Mouse (Mus musculus) heart, embryonic 13.5 days (tissue): Measurements from ENCODE around the gene Cnn3. TPM values are rescaled to one million over a fixed set of nuclear protein-coding genes. Genes with fewer than 3 reads are reported as not detected.

Experiments used
- ATAC-seq: fragments of 200-750 bp; cut with Nextera tagmentation; 2 replicates; pipeline ENCODE4 v1.8.0; 2017; ENCODE audit warnings: moderate TSS enrichment; ENCODE audit not compliant: insufficient number of reproducible peaks, low FRiP score, low TSS enrichment; ENCODE audit errors: extremely low read depth
- H3K27ac ChIP-seq: fragments of 300-500 bp; sonication (generic); replicated peaks from 2 replicates; pipeline ENCODE4 v1.5.1; 2015; ENCODE audit warnings: moderate library complexity, mild to moderate bottlenecking, inconsistent platforms
- H3K27me3 ChIP-seq: fragments of 300-500 bp; sonication (generic); replicated peaks from 2 replicates; pipeline ENCODE4 v1.6.1; 2015; ENCODE audit warnings: mild to moderate bottlenecking, inconsistent platforms
- H3K36me3 ChIP-seq: fragments of 300-500 bp; sonication (generic); 2 replicates; pipeline ENCODE4 v1.6.1; 2015; ENCODE audit warnings: mild to moderate bottlenecking, inconsistent platforms
- H3K4me1 ChIP-seq: fragments of 300-500 bp; sonication (generic); 2 replicates; pipeline ENCODE4 v1.6.1; 2015; ENCODE audit warnings: inconsistent platforms
- H3K4me2 ChIP-seq: fragments of 300-500 bp; sonication (generic); 2 replicates; pipeline ENCODE4 v1.6.1; 2015; ENCODE audit warnings: inconsistent platforms, mild to moderate bottlenecking, moderate library complexity
- H3K4me3 ChIP-seq: fragments of 300-500 bp; sonication (generic); 2 replicates; pipeline ENCODE4 v1.5.1; 2015; ENCODE audit warnings: moderate library complexity, mild to moderate bottlenecking, inconsistent platforms
- H3K9ac ChIP-seq: fragments of 300-500 bp; sonication (generic); 2 replicates; pipeline ENCODE4 v1.6.1; 2015; ENCODE audit warnings: inconsistent platforms, mild to moderate bottlenecking, moderate library complexity
- H3K9me3 ChIP-seq: fragments of 300-500 bp; sonication (generic); 2 replicates; pipeline ENCODE4 v1.6.1; 2016; ENCODE audit warnings: inconsistent platforms
- WGBS: fragments of 180-500 bp; shearing (Covaris S2); methylation state at CpG from one replicate; pipeline ENCODE4 v1.1.7; 2015; ENCODE audit warnings: mixed read lengths; 5-methylcytosine and 5-hydroxymethylcytosine counted together
- polyA plus RNA-seq: library from polyadenylated mRNA; unstranded; fragments of >200 nt; fragmentation: Nextera tagmentation; extraction: Ambion mirVana; gene quantifications from 2 replicates; pipeline ENCODE4 v1.2.1, GENCODE M21; 2015

Cnn3 gene
- polyA plus RNA-seq, 1 experiment from 2014 or later: 400 TPM

DNA sequence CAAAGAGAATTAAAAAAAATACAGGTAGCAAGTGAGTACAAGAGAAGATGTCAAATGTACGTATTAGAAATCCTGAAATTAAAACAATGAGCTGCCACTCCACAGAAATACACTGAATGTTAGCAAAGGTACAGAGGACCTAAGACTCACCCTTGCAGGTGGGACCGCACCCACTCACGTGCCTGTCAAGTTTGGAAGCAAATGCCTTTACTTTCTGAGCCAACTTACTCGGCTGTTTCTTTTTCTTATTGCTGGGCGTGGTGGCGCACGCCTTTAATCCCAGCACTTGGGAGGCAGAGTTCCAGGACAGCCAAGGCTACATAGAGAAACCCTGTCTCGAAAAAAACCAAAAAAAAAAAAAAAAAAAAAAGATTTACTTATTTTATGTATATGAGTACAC, 3.9 kb upstream of the Cnn3 start:
- Histone ChIP-seq H3K4me2 (no peak overlapping the region), H3K4me3 (no peak overlapping the region), H3K36me3 (no peaks in the 10 kb centered on the region), H3K9me3 (no peaks in the 10 kb centered on the region), H3K9ac (no peak overlapping the region), H3K27me3 (no peaks in the 10 kb centered on the region), H3K27ac (no peak overlapping the region), H3K4me1 (peaks cover 32% of the 10 kb centered on the region)
- no peak for ATAC-seq
- 80% methylated on average over 8 of the region's 8 CpGs for WGBS

- Histone ChIP-seq H3K9me3 (no peaks in the 10 kb centered on the region), H3K4me1 (peaks cover 47% of the 10 kb centered on the region), H3K9ac (peak overlapping the region; percentile 98), H3K4me3 (peak overlapping the region; percentile 85), H3K27ac (peak overlapping the region; percentile 99), H3K36me3 (0 out of 2 replicates have a peak, but pooled peaks cover 2% of the 10 kb centered on the region), H3K4me2 (peak overlapping the region; percentile 90), H3K27me3 (no peaks in the 10 kb centered on the region)
- peak; percentile 70 for ATAC-seq
- under 1% methylated on average over 77 of the region's 93 CpGs for WGBS
Measured at GRCm38 (mm10) chr3:121426621-121427519, 573 bp downstream of the Cnn3 start.

GRCm38 (mm10) chr3:121427520-121427908, 1.2 kb downstream of the Cnn3 start:
- 0 out of 2 replicates have a peak, but pooled peaks have one; percentile 25 for ATAC-seq
- peak overlapping the region; percentile 98 for H3K9ac ChIP-seq
- peak overlapping the region; percentile 85 for H3K4me3 ChIP-seq
- no peaks in the 10 kb centered on the region for H3K27me3 ChIP-seq
- peaks cover 54% of the 10 kb centered on the region for H3K4me1 ChIP-seq
- H3K36me3 ChIP-seq: peaks cover 6% of the 10 kb centered on the region; the same call in 1 of the 2 replicates
- under 1% methylated on average over 13 of the region's 13 CpGs for WGBS
- H3K27ac ChIP-seq: peak overlapping the region; percentile 99
- no peaks in the 10 kb centered on the region for H3K9me3 ChIP-seq
- peak overlapping the region; percentile 90 for H3K4me2 ChIP-seq

GRCm38 (mm10) chr3:121428230-121428629, 1.9 kb downstream of the Cnn3 start:
- peak overlapping the region; percentile 98 for H3K9ac ChIP-seq
- no peaks in the 10 kb centered on the region for H3K27me3 ChIP-seq
- WGBS: 5% methylated on average over 8 of the region's 8 CpGs
- H3K9me3 ChIP-seq: no peaks in the 10 kb centered on the region
- peak overlapping the region; percentile 85 for H3K4me3 ChIP-seq
- peak overlapping the region; percentile 90 for H3K4me2 ChIP-seq
- H3K27ac ChIP-seq: peak overlapping the region; percentile 99
- peaks cover 7% of the 10 kb centered on the region; the same call in 1 of the 2 replicates for H3K36me3 ChIP-seq
- ATAC-seq: no peak
- peaks cover 61% of the 10 kb centered on the region for H3K4me1 ChIP-seq

DNA sequence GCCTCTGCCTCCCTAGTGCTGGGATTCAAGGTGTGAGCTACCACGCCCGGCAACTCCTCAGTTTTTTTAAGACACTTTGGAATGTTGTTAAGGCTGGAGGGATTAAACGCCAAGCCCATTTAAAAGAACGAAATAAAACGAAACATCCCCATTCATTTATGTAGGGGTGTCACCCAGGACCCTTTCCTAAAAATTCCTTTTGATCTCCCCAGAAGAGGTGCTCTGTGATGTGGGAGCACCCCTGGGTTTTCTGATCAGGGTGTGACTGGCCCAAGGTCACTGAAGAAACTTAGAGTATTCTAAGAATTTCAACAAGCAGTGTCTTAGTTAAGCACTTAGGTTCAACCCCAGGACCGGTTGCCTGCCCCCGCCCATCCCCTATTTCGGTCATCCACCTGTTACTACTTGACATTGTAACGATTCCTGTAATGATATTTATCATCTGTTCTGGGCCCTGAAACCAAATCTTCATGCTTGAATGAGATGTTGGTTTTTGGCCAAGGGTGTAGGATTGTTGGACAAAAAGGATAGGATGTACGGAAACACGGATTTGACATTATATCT, 2.5 kb downstream of the Cnn3 start:
- no peak for ATAC-seq
- 48% methylated on average over 11 of the region's 11 CpGs for whole genome bisulfite sequencing
- Histone ChIP-seq H3K9me3 (no peaks in the 10 kb centered on the region), H3K36me3 (peaks cover 7% of the 10 kb centered on the region; the same call in 1 of the 2 replicates), H3K4me2 (peak overlapping the region; percentile 90), H3K4me3 (peak overlapping the region; percentile 85), H3K9ac (peak overlapping the region; percentile 98), H3K4me1 (peaks cover 66% of the 10 kb centered on the region), H3K27ac (peak overlapping the region; percentile 99), H3K27me3 (no peaks in the 10 kb centered on the region)

DNA sequence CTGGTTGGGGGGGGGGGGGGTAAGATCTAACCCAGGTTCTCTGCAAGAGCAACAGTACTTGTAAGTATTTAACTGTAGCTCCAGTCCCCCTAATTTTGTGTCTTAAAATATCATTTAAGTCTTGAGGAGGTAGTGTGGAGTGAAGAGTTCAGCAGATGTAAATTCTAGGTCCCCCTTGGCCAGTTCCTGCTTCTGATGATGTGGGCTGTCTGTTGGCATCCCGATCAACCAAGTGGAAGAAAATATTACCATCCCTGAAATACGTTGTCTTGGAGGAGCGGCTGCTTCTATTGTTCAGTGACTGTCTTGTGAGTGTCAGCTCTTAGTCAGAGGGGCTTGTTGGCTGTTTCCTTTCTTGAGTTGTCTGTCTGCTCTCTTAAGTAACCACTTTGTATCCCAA, 3.2 kb downstream of the Cnn3 start:
- peaks cover 7% of the 10 kb centered on the region; the same call in 1 of the 2 replicates for H3K36me3 ChIP-seq
- no peak for ATAC-seq
- WGBS: 40% methylated on average over 3 of the region's 3 CpGs
- peak overlapping the region; percentile 48; the same call in 1 of the 2 replicates for H3K27ac ChIP-seq
- H3K9me3 ChIP-seq: no peaks in the 10 kb centered on the region
- H3K27me3 ChIP-seq: no peaks in the 10 kb centered on the region
- peak overlapping the region; percentile 85 for H3K4me3 ChIP-seq
- H3K4me1 ChIP-seq: peaks cover 73% of the 10 kb centered on the region
- H3K4me2 ChIP-seq: peak overlapping the region; percentile 90
- peak overlapping the region; percentile 98 for H3K9ac ChIP-seq

GRCm38 (mm10) chr3:121430289-121430936, 4.1 kb downstream of the Cnn3 start:
- H3K9me3 ChIP-seq: no peaks in the 10 kb centered on the region
- 40% methylated on average over 7 of the region's 7 CpGs for WGBS
- H3K4me3 ChIP-seq: peak overlapping the region; percentile 85
- H3K36me3 ChIP-seq: peaks cover 7% of the 10 kb centered on the region; the same call in 1 of the 2 replicates
- peak overlapping the region; percentile 98 for H3K9ac ChIP-seq
- peak overlapping the region; percentile 90 for H3K4me2 ChIP-seq
- no peaks in the 10 kb centered on the region for H3K27me3 ChIP-seq
- no peak for ATAC-seq
- H3K27ac ChIP-seq: peak overlapping the region; percentile 48
- H3K4me1 ChIP-seq: peaks cover 77% of the 10 kb centered on the region

DNA sequence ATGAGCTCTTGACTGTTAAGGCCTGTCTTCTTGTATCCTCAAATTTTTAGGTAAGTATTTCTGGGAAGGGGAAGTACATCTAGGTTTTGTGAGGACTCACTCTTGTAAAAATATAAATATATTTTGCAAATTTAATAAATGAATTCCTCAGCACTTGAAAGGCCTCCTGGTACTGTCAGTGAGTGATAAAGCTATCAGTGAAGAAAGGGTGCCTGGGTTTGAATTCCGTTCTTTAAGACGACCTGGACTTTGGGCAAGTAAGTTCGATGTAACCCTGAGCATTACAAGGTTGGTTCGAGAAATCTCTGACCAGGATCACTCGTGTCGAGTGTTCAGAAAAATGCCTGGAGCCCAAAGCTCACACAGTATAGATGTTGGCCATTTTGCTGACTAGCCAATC, 7.1 kb downstream of the Cnn3 start:
- WGBS: 58% methylated on average over 6 of the region's 6 CpGs
- Histone ChIP-seq H3K27ac (peak overlapping the region; percentile 67), H3K9me3 (no peaks in the 10 kb centered on the region), H3K4me2 (peak overlapping the region; percentile 41), H3K9ac (peak overlapping the region; percentile 61), H3K27me3 (no peaks in the 10 kb centered on the region), H3K36me3 (peaks cover 21% of the 10 kb centered on the region), H3K4me3 (no peak overlapping the region), H3K4me1 (peaks cover 98% of the 10 kb centered on the region)
- no peak for ATAC-seq

- Histone ChIP-seq H3K27me3 (no peaks in the 10 kb centered on the region), H3K4me3 (no peak overlapping the region), H3K27ac (peak overlapping the region; percentile 67), H3K36me3 (peaks cover 24% of the 10 kb centered on the region), H3K4me2 (peak overlapping the region; percentile 41), H3K9me3 (no peaks in the 10 kb centered on the region), H3K4me1 (peaks cover 98% of the 10 kb centered on the region), H3K9ac (peak overlapping the region; percentile 61)
- no peak; the same call in 1 of the 2 replicates for ATAC-seq
- WGBS: 48% methylated on average over 8 of the region's 8 CpGs
Measured at GRCm38 (mm10) chr3:121433968-121434533, 7.8 kb downstream of the Cnn3 start.

DNA sequence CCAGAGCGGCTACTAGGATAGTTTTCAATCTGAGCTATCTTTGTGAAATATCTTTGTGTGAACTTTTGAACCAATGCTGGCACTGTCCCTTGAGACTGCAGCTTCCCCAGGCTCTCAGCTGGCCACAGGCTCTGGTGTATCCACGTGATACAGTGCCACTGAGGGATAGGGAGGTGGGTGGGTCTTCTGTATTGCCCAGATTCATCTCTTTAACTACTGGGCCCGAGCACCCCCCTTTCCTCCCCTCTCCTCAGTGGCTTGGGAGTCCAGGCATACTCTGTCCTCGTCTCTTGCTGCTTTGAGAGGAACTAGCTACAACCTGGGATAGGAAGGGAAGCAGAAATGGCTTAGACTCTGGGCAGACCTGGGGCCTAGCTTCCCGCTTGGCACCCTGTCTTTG, 9.0 kb downstream of the Cnn3 start:
- H3K36me3 ChIP-seq: peaks cover 22% of the 10 kb centered on the region
- H3K9me3 ChIP-seq: no peaks in the 10 kb centered on the region
- no peak overlapping the region for H3K4me3 ChIP-seq
- H3K27ac ChIP-seq: peak overlapping the region; percentile 67
- H3K4me1 ChIP-seq: peaks cover 98% of the 10 kb centered on the region
- WGBS: 64% methylated on average over 5 of the region's 5 CpGs
- peak overlapping the region; percentile 56 for H3K9ac ChIP-seq
- no peak for ATAC-seq
- H3K27me3 ChIP-seq: no peaks in the 10 kb centered on the region
- peak overlapping the region; percentile 41 for H3K4me2 ChIP-seq

DNA sequence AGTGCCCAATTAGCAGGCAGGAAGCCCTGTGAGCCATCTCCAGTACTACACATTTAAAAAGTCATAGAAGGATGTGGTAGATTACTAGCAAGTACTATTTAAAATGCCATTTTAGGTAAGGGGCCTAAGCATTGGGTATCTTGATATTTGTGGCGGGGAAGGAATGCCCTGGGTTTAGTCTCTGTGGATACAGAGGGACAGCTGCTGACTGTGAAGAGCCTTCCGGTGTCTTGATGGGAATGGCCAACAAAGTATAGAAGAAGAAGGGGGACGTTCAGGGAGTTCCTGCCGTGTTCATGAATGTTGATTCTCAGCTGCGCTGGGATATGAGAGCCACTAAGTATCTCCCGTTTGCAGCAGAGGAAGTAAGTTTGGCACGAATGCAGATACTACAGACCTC, 10.8 kb downstream of the Cnn3 start:
- no peak for ATAC-seq
- H3K9ac ChIP-seq: no peak overlapping the region
- peak overlapping the region; percentile 4; the same call in 1 of the 2 replicates for H3K27ac ChIP-seq
- H3K4me3 ChIP-seq: no peak overlapping the region
- no peaks in the 10 kb centered on the region for H3K9me3 ChIP-seq
- H3K27me3 ChIP-seq: no peaks in the 10 kb centered on the region
- 51% methylated on average over 7 of the region's 7 CpGs for WGBS
- peaks cover 99% of the 10 kb centered on the region for H3K4me1 ChIP-seq
- no peak overlapping the region for H3K4me2 ChIP-seq
- peaks cover 28% of the 10 kb centered on the region for H3K36me3 ChIP-seq
